In the genomic region with DNA sequence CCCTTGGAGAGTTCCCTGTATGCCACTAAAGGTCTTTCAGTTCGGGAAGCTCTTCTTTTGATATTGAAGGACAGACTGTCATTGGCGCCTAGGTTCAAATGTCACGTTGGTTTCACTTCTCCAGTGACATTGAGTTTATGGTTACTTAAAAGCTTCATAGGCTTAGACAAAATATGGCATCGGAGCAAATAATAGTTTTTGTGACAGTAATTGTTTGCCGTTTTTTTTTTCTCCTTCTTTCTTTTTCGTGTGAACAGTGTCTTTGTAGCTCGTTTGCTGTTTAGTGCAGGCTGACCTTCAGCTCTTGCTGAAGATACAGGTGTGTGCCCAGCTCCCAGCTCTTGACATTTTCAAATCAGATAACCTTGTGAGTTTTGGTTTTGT, we compare ENCODE assay signal across 8 mouse cellular contexts. TPM values are rescaled to one million over a fixed set of nuclear protein-coding genes. Genes with fewer than 3 reads are reported as not detected.
DNase-seq lines count a peak whose midpoint lies in the region; ATAC-seq and TF ChIP-seq lines count a peak whose summit lies in the region.

No protein-coding gene starts in this region.

- DNase-seq in heart, embryonic 10.5 days (ENCODE audit: low spot score) = no peak
- no peak for DNase-seq in heart, adult 9 months (ENCODE audit: low spot score in 2 of 2)
- no peak for DNase-seq in ovary, postnatal 14 days (ENCODE audit: low spot score)
- no peak for DNase-seq in right cerebral cortex, postnatal 10 days (ENCODE audit: low spot score in 2 of 2)
- DNase-seq in urinary bladder, postnatal 25 days (ENCODE audit: low spot score) = no peak

- peaks cover 27% of the 10 kb centered on the region for H3K4me1 ChIP-seq in heart, embryonic 10.5 days
- H3K4me1 ChIP-seq in forebrain, embryonic 16.5 days (replicated peaks; ENCODE audit: control insufficient read depth, insufficient read depth, low read length) = peaks cover 18% of the 10 kb centered on the region
- peaks cover 46% of the 10 kb centered on the region for H3K4me1 ChIP-seq in liver, embryonic 16.5 days (ENCODE audit: control insufficient read depth, low read depth, low read length)

- TF ChIP-seq CTCF in C2C12 (IDR thresholded peaks at IDR 0.05; ENCODE audit: control insufficient read depth, insufficient read depth, insufficient read length) = no peak

- H3K79me2 ChIP-seq in C2C12 (ENCODE audit: control insufficient read depth, insufficient read depth) = peaks cover 66% of the 10 kb centered on the region

- no peaks in the 10 kb centered on the region for H3K9me3 ChIP-seq in heart, embryonic 10.5 days
- no peaks in the 10 kb centered on the region for H3K9me3 ChIP-seq in forebrain, embryonic 16.5 days (ENCODE audit: control insufficient read depth, low read length)
- H3K9me3 ChIP-seq in liver, embryonic 16.5 days (replicated peaks; ENCODE audit: control insufficient read depth, low read length) = no peaks in the 10 kb centered on the region

- no peaks in the 10 kb centered on the region for H3K27me3 ChIP-seq in heart, embryonic 10.5 days (ENCODE audit: insufficient read depth, poor library complexity, severe bottlenecking)
- no peaks in the 10 kb centered on the region for H3K27me3 ChIP-seq in C2C12 (ENCODE audit: control insufficient read depth, insufficient read depth, insufficient read length)
- H3K27me3 ChIP-seq in forebrain, embryonic 16.5 days (replicated peaks; ENCODE audit: control insufficient read depth, insufficient read depth, low read length) = no peaks in the 10 kb centered on the region
- H3K27me3 ChIP-seq in liver, embryonic 16.5 days (ENCODE audit: control insufficient read depth, insufficient read depth, low read depth, low read length) = peaks cover 2% of the 10 kb centered on the region; the same call in 1 of the 2 replicates

- peak overlapping the region; percentile 96 for H3K27ac ChIP-seq in heart, embryonic 10.5 days
- no peak overlapping the region for H3K27ac ChIP-seq in forebrain, embryonic 16.5 days (ENCODE audit: low read length)
- H3K27ac ChIP-seq in liver, embryonic 16.5 days (ENCODE audit: low read length) = no peak overlapping the region

- no peak overlapping the region for H3ac ChIP-seq in C2C12 (ENCODE audit: control insufficient read depth, insufficient read length, low read depth)

- peak overlapping the region; percentile 94 for H3K4me3 ChIP-seq in heart, embryonic 10.5 days
- H3K4me3 ChIP-seq in C2C12 (ENCODE audit: insufficient read depth, poor library complexity, severe bottlenecking) = peak overlapping the region; percentile 69
- peak overlapping the region; percentile 80 for H3K4me3 ChIP-seq in forebrain, embryonic 16.5 days (replicated peaks; ENCODE audit: low read length)
- H3K4me3 ChIP-seq in liver, embryonic 16.5 days (ENCODE audit: low read depth, low read length) = peak overlapping the region; percentile 95

- no peak for ATAC-seq in forebrain, embryonic 16.5 days
- no peak for ATAC-seq in liver, embryonic 16.5 days (ENCODE audit: low read depth)

- peak overlapping the region; percentile 76 for H3K4me2 ChIP-seq in forebrain, embryonic 16.5 days (ENCODE audit: low read length)
- H3K4me2 ChIP-seq in liver, embryonic 16.5 days (ENCODE audit: low read depth, low read length) = peak overlapping the region; percentile 93

- peaks cover 23% of the 10 kb centered on the region for H3K36me3 ChIP-seq in heart, embryonic 10.5 days
- peaks cover 4% of the 10 kb centered on the region for H3K36me3 ChIP-seq in C2C12 (ENCODE audit: control insufficient read depth, insufficient read depth)
- no peaks in the 10 kb centered on the region; the same call in 1 of the 2 replicates for H3K36me3 ChIP-seq in forebrain, embryonic 16.5 days (ENCODE audit: control insufficient read depth, insufficient read depth)
- peaks cover 6% of the 10 kb centered on the region; the same call in 1 of the 2 replicates for H3K36me3 ChIP-seq in liver, embryonic 16.5 days (ENCODE audit: control insufficient read depth, insufficient read depth)

- 0 out of 2 replicates have a peak overlapping the region, but pooled peaks have one; percentile 88 for H3K9ac ChIP-seq in forebrain, embryonic 16.5 days (replicated peaks; ENCODE audit: low read depth, low read length)
- peak overlapping the region; percentile 90 for H3K9ac ChIP-seq in liver, embryonic 16.5 days (ENCODE audit: low read depth, low read length)

- peaks cover 52% of the 10 kb centered on the region for H3K79me3 ChIP-seq in C2C12 (ENCODE audit: low read depth)

- WGBS in heart, embryonic 10.5 days = 49% methylated on average over 7 of the region's 7 CpGs
- 51% methylated on average over 7 of the region's 7 CpGs for WGBS in forebrain, embryonic 16.5 days
- 45% methylated on average over 7 of the region's 7 CpGs for WGBS in liver, embryonic 16.5 days (ENCODE audit: insufficient replicate concordance)

TF ChIP-seq in C2C12, 6 proteins besides CTCF, POLR2A, EP300 and RAD21:
- TF ChIP-seq MYOD1 (IDR thresholded peaks at IDR 0.05; ENCODE audit: control insufficient read depth, insufficient read length, low read depth) = no peak
- TF ChIP-seq MYOG (IDR thresholded peaks at IDR 0.05; ENCODE audit: control insufficient read depth, extremely low read depth, insufficient read length) = no peak
- TF ChIP-seq CEBPB (IDR thresholded peaks at IDR 0.05; ENCODE audit: low read depth) = no peak
- no peak for TF ChIP-seq FOSL1 (IDR thresholded peaks at IDR 0.05; ENCODE audit: insufficient read depth, low read length, poor library complexity, severe bottlenecking)
- no peak for TF ChIP-seq MAX (IDR thresholded peaks at IDR 0.05)
- TF ChIP-seq USF1 (IDR thresholded peaks at IDR 0.05; ENCODE audit: low read depth) = no peak

RNA-seq across cellular contexts. Expression of gene Pptc7, which starts 1.6 kb away (rescaled TPM):
- 9.1 and 9.9 TPM in 2 replicates for polyA plus RNA-seq in heart, embryonic 10.5 days (2016; fragmentation: Nextera tagmentation; extraction: Ambion mirVana)
- 6.3 TPM for polyA plus RNA-seq in C2C12 (2012; fragmentation: generic; extraction: Trizol)
- 8.2 and 8.5 TPM in 2 replicates for polyA plus RNA-seq in forebrain, embryonic 16.5 days (2015; fragmentation: Nextera tagmentation; extraction: Ambion mirVana)
- polyA plus RNA-seq in liver, embryonic 16.5 days (2015; fragmentation: Nextera tagmentation; extraction: Ambion mirVana) = 3.4 and 4.1 TPM in 2 replicates

RNA-seq across cellular contexts. Expression of gene Tctn1, which starts 21.5 kb away (rescaled TPM):
- polyA plus RNA-seq in heart, embryonic 10.5 days (2016; fragmentation: Nextera tagmentation; extraction: Ambion mirVana) = 2.4 and 3.1 TPM in 2 replicates
- polyA plus RNA-seq in C2C12 (2012; fragmentation: generic; extraction: Trizol) = 2.6 TPM
- polyA plus RNA-seq in forebrain, embryonic 16.5 days (2015; fragmentation: Nextera tagmentation; extraction: Ambion mirVana) = 3.6 and 4.8 TPM in 2 replicates
- polyA plus RNA-seq in liver, embryonic 16.5 days (2015; fragmentation: Nextera tagmentation; extraction: Ambion mirVana) = 0.74 and 0.78 TPM in 2 replicates
